Mouse (Mus musculus) CH12.LX (cell line): ENCODE data around the gene Odf2l.

Experiments
- CTCF ChIP-seq, 2 experiments: IDR thresholded peaks in 1 of 2; conservative IDR thresholded peaks in 1 of 2; 2 replicates each; pipeline ENCODE4 v1.5.1; 2011 to 2012; ENCODE audit warnings: low read depth in 2 of 2, low read length in 2 of 2, improper control_type of control experiment in 1 of 2, inconsistent platforms in 1 of 2, mild to moderate bottlenecking in 1 of 2, moderate library complexity in 1 of 2
- EP300 ChIP-seq: IDR thresholded peaks from 2 replicates; pipeline ENCODE4 v1.6.1; 2011; ENCODE audit warnings: low read length, improper control_type of control experiment
- IRF4 ChIP-seq: IDR thresholded peaks from 2 replicates; pipeline ENCODE4 v1.6.1; 2014; ENCODE audit warnings: low read depth, mild to moderate bottlenecking, inconsistent platforms, low read length, improper control_type of control experiment
- MAFK ChIP-seq: IDR thresholded peaks from 2 replicates; pipeline ENCODE4 v1.6.1; 2011; ENCODE audit warnings: low read length, improper control_type of control experiment; ENCODE audit not compliant: insufficient replicate concordance
- MAX ChIP-seq: IDR thresholded peaks from 2 replicates; pipeline ENCODE4 v1.6.1; 2011; ENCODE audit warnings: low read length, improper control_type of control experiment
- POLR2A ChIP-seq: IDR thresholded peaks from 2 replicates; pipeline ENCODE4 v1.6.1; 2011; ENCODE audit warnings: low read depth, mild to moderate bottlenecking, improper control_type of control experiment, low read length
- UBTF ChIP-seq: IDR thresholded peaks from 2 replicates; pipeline ENCODE4 v1.6.1; 2012; ENCODE audit warnings: low read depth, mild to moderate bottlenecking, inconsistent platforms, low read length, improper control_type of control experiment, moderate library complexity
- USF2 ChIP-seq: conservative IDR thresholded peaks from 2 replicates; pipeline ENCODE4 v1.6.1; 2011; ENCODE audit warnings: low read depth, low read length, improper control_type of control experiment

DNA sequence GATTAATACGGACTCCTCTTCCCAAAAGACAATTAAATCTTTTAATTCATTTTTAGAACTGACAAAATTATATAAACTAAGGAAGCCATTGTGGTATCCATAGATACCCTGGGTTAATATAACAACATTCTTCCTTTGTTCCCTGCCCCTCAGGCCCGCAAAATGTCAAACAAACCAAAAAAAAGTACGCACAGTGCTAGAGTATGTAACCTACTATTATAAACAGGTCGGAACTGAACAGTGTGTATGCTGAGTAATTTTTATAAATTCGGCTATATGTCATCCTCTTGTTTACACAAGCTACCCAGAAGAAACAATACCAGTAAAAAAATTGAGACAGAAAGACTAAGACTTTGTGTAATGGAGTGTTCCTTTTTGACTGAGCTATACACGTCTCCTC is 40.0 kb upstream of the Odf2l start:
- TF ChIP-seq USF2 (no peak), MAX (no peak), IRF4 (no peak), POLR2A (no peak), CTCF (conservative IDR thresholded peaks at IDR 0.05 in 1 of 2, IDR thresholded peaks at IDR 0.05 in 1 of 2; ENCODE audit: low read depth in 2 of 2, low read length in 2 of 2) (no peak), UBTF (no peak), EP300 (no peak), MAFK (no peak)
